Mouse (Mus musculus): ENCODE data around the gene Unc119b.

GRCm38 (mm10) chr5:115142166-115142697 lies 7.5 kb upstream of the Unc119b start:
- TF ChIP-seq ZC3H11A (IDR thresholded peaks at IDR 0.05; ENCODE audit: borderline replicate concordance, low read depth, low read length) = no peak
- TF ChIP-seq ZNF384 (IDR thresholded peaks at IDR 0.05; ENCODE audit: low read depth, low read length) = no peak
